In the genomic region with DNA sequence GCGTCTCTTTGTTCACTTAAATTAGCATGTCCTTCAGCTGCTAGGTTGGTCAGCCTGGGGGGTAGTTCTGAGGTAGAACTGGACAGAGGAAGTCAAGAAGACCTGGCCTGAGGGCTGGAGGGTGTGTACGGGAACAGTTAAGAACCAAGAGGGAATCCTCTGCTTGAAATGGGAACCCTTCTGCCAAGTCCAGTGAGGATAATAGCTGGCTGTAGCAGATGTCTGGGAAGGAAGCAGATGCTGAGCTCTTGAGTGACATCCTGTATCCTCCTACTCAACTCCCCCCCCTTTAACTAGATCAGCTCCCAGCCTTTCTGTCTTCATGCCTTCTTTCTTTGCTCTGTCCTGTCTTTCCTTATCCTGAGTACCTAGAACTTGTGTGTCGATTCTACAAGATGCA, we compare ENCODE assay signal across 23 mouse cellular contexts. TPM values are rescaled to one million over a fixed set of nuclear protein-coding genes. Genes with fewer than 3 reads are reported as not detected.
DNase-seq lines count a peak whose midpoint lies in the region; TF ChIP-seq lines count a peak whose summit lies in the region.
"Had no signal": no experiment of that assay in that cellular context is flagged by ENCODE, and none has a peak within 500 bp of the region (broad histone marks: within the 10 kb centered on the region; RNA-seq: fewer than 3 reads in every experiment).

No protein-coding gene starts in this region.

- H3K4me3 ChIP-seq in layer of hippocampus, adult 2 months = no peak overlapping the region
- H3K4me3 ChIP-seq: embryonic facial prominence, embryonic 12.5 days; erythroblast, embryonic 14.5 days; heart, adult 2 months; limb, embryonic 13.5 days; liver, embryonic 13.5 days; midbrain, embryonic 15.5 days; myocyte had no signal

- no peak for TF ChIP-seq CTCF in layer of hippocampus, adult 2 months (conservative IDR thresholded peaks at IDR 0.05)

- peak; percentile 58 for DNase-seq in layer of hippocampus, adult 11-12 months (ENCODE audit: low spot score)
- no peak for DNase-seq in layer of hippocampus, postnatal 25 days (ENCODE audit: extremely low spot score in 1 of 2, low spot score in 1 of 2)
- peak; percentile 51 to 69 for DNase-seq in layer of hippocampus, adult 2 months (ENCODE audit: low spot score in 2 of 2)
- DNase-seq in layer of hippocampus, adult 9-11 months = peak; percentile 68
- peak; percentile 23 to 58 for DNase-seq in right cerebral cortex, postnatal 36 days (ENCODE audit: low spot score in 2 of 2)
- DNase-seq in kidney, postnatal 25 days = no peak
- DNase-seq in embryo, embryonic 10.5 days (ENCODE audit: low spot score) = no peak
- DNase-seq: adrenal gland, adult 2 months; cerebellum, adult 9-10 months; gastrocnemius, postnatal 10 days; heart, adult 2 months; kidney, adult 11 months; liver, embryonic 13.5 days; lung, embryonic 14.5 days; lung, postnatal 36 days; thymus, postnatal 36 days had no signal

- H3K27ac ChIP-seq in layer of hippocampus, adult 2 months = peak overlapping the region; percentile 70; the same call in 1 of the 2 replicates
- H3K27ac ChIP-seq: embryonic facial prominence, embryonic 12.5 days; heart, adult 2 months; limb, embryonic 13.5 days; liver, embryonic 13.5 days; midbrain, embryonic 15.5 days had no signal

RNA-seq across cellular contexts. Expression of a gene that starts 37.7 kb away (rescaled TPM):
- total RNA-seq in layer of hippocampus, postnatal 25 days (2021) = under 1 TPM; 0.15 to 0.19 TPM
- under 1 TPM; 0.10 to 0.18 TPM for total RNA-seq in layer of hippocampus, adult 2 months (2021)
- total RNA-seq: adrenal gland, adult 2 months; hematopoietic stem cell, adult 5-6 weeks; megakaryocyte-erythroid progenitor cell, adult 5-6 weeks had no signal

RNA-seq across cellular contexts. Expression of a gene that starts 42.0 kb away (rescaled TPM):
- 1 to 10 TPM; 1.2 to 1.8 TPM for total RNA-seq in layer of hippocampus, postnatal 25 days (2021)
- total RNA-seq in layer of hippocampus, adult 2 months (2021) = 1 to 10 TPM; 1.2 to 1.3 TPM
- total RNA-seq: hematopoietic stem cell, adult 5-6 weeks had no signal

RNA-seq across cellular contexts. Expression of a gene that starts 53.2 kb away (rescaled TPM):
- total RNA-seq in layer of hippocampus, postnatal 25 days (2021) = 10 to 100 TPM; 84.5 to 85.4 TPM
- 10 to 100 TPM; 78.2 to 87.5 TPM for total RNA-seq in layer of hippocampus, adult 2 months (2021)
- total RNA-seq: hematopoietic stem cell, adult 5-6 weeks had no signal

Comparison
In these comparisons a context has a peak if more than half of its experiments do, and no peak if none do; other contexts are left out.
1. DNase-seq: peak in layer of hippocampus, adult 11-12 months (single experiment), layer of hippocampus, adult 2 months (2 of 2), layer of hippocampus, adult 9-11 months (single experiment) and right cerebral cortex, postnatal 36 days (2 of 2); none in layer of hippocampus, postnatal 25 days (0 of 2), kidney, postnatal 25 days (0 of 2) and embryo, embryonic 10.5 days (single experiment).